Mouse (Mus musculus): ENCODE data around the gene 3110001I22Rik.
"Not testable (repeated sequence)": the region's sequence is repeated elsewhere in the genome, so short reads cannot be mapped to it uniquely, and the experiment has no call there.

The 3110001I22Rik gene

GRCm38 (mm10) chr16:13671685-13672385 lies at the start of gene 3110001I22Rik, which contains the start of gene Bfar:
Gene 3110001I22Rik, plus strand, starts transcription at chr16:13671929.
Gene Bfar, plus strand, starts transcription at chr16:13671858.
- DNase-seq: peak; percentile 85

- no peak for DNase-seq
Measured at GRCm38 (mm10) chr16:13628345-13628744, 43.4 kb upstream of the 3110001I22Rik start.

DNA sequence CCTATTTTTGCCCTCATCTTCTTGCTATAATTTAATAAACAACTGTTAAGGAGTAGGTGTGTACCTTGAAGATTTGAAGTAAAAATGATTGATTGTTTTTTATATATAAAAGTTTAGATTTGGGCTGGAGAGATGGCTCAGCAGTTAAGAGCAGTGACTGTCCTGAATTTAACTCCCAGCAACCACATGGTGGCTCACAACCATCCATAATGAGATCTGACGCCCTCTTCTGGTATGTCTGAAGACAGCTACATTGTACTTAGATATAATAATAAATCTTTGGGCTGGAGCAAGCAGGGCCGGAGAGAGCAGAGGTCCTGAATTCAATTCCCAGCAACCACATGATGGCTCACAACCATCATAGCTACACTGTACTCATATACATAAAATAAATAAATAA lies 33.5 kb upstream of the 3110001I22Rik start:
- DNase-seq: not testable (repeated sequence)

GRCm38 (mm10) chr16:13639508-13639907 lies 32.2 kb upstream of the 3110001I22Rik start:
- no peak for DNase-seq

DNA sequence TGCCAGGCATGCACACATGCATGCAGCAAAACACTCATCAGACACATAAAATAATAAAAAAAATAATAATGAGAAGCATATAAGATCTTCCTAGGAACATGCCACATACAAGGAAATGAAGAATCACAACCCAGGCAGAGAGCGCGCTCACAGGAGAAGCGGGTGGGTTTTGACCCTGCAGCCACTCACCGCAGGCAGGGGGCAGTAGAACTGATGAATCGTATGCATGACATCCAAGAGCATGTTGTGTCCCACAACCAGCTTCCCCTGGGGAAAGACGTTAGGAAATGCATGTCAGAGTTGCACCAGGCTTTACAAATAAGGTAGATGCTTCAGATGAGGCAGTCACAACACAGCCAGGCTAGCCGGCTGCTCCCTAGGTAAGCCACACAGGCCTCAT lies 31.7 kb upstream of the 3110001I22Rik start:
- DNase-seq: no peak

DNA sequence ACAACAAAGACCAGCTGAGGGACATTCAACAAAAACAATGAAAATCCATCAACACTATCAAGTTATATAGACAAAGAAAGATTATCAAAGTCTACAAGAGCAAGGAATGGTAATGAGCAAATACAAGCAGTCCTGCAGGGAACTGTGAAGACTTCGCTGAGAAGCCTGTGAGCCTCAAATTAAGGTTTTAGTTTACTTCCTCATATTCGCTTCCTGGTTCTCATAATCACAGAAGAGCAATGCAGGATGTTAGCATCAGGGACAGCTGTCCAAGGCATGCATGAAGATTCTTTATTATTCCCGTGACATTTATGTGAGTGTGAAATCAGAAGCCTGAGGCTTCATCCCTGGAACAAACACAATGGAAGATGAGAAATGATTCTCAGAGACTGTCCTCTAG lies 27.3 kb upstream of the 3110001I22Rik start:
- DNase-seq: no peak

- DNase-seq: no peak
Measured at GRCm38 (mm10) chr16:13645930-13646329, 25.8 kb upstream of the 3110001I22Rik start.

GRCm38 (mm10) chr16:13658886-13659285 lies 12.8 kb upstream of the 3110001I22Rik start:
- DNase-seq: no peak

DNA sequence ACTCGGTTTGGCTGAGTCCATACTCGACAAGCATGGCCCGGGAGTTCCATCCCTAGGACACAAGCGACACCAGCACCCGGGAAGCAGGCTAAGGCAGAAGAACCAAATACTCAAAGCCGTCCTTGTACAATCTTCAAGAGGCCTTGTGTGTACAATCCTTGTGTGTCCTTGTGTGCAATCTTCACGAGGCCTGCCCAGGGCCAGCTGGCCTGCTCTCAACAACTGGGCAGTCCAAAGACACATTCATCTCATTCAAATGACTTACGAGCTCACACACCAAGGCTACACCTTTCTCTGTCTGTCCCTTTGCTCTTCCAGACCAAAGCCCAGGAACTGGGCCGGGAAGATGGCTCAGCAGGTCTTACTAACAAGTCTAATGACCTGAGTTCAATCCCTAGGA lies 11.0 kb upstream of the 3110001I22Rik start:
- DNase-seq: no peak

GRCm38 (mm10) chr16:13667878-13668343 lies 3.8 kb upstream of the 3110001I22Rik start, which contains the start of gene Parn:
Gene Parn, minus strand, starts transcription at chr16:13668170.
- DNase-seq: peak; percentile 96

GRCm38 (mm10) chr16:13668402-13669108 lies 3.2 kb upstream of the 3110001I22Rik start:
- no peak for DNase-seq

DNA sequence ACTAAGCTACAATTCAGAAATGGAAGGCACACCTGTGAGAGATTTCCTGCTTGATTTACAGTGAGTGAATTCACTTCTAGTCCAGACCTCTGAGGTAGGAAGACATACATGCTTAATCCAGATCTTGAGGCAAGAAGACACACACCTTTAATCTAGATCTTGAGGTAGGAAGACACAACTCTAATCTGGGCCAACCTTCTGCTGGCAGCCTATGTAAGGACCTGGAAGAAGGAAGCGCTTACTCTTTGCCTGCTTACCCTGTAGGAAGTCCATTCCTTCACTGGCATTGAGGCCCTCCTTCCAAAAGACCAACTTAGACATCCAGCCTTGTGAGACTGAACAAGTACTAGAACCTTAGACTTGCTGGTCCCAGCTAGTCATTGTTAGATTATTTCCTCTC lies 2.4 kb upstream of the 3110001I22Rik start:
- DNase-seq: no peak

DNA sequence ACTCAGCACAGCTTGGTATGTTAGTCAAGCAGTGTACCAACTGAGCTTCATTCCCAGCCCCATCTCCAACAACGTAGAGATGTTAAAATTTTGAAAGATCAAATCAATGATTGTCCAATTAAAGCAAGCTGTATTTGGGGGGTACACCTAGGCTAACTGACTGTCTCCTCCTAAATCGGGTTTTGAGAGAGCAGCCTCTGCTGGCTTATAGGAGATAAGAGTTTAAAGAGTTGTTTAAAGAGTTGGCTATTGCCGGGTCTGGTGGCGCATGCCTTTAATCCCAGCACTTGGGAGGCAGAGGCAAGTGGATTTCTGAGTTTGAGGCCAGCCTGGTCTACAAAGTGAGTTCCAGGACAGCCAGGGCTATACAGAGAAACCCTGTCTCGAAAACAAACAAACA lies 833 bp upstream of the 3110001I22Rik start:
- DNase-seq: not testable (repeated sequence)

GRCm38 (mm10) chr16:13672386-13672898 lies 713 bp downstream of the 3110001I22Rik start:
- peak; percentile 34 for DNase-seq

DNA sequence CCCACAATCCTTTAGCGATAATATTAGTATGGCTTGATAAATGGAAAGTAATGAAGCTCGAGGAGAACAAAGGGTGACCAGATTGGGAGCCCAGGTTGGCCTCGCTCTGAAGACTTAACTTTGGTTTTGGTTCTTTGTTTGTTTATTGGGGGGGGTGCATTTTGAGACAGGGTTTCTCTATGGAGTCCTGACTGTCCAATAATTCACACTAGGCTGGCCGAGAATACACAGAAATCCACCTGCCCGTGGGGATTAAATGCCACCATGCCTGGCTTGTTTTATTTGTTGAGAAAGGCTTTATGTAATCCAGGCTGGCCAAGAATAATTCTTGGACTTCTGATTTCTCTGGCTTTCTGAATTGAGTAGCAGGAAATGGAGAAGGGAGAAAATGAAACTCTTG lies 1.4 kb downstream of the 3110001I22Rik start:
- DNase-seq: no peak

DNA sequence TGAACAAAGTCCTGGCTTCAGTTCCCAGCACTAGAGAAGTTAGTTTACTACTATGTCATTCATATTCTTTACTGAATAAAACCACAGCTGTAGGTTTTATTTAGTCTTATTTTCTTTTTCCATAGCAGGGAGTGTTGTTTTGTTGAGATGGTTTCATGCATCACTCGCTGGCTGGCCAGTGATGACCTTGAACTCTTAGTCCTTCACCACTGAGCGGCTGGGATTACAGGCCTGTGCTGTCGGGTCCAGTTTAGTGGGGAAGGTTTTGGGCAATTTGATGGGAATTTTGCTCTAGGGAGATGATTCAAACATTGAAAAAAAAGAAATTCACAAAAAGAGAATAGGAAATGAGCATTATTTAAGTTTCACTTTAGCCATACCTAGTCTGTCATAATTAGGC lies 2.8 kb downstream of the 3110001I22Rik start:
- no peak for DNase-seq

DNA sequence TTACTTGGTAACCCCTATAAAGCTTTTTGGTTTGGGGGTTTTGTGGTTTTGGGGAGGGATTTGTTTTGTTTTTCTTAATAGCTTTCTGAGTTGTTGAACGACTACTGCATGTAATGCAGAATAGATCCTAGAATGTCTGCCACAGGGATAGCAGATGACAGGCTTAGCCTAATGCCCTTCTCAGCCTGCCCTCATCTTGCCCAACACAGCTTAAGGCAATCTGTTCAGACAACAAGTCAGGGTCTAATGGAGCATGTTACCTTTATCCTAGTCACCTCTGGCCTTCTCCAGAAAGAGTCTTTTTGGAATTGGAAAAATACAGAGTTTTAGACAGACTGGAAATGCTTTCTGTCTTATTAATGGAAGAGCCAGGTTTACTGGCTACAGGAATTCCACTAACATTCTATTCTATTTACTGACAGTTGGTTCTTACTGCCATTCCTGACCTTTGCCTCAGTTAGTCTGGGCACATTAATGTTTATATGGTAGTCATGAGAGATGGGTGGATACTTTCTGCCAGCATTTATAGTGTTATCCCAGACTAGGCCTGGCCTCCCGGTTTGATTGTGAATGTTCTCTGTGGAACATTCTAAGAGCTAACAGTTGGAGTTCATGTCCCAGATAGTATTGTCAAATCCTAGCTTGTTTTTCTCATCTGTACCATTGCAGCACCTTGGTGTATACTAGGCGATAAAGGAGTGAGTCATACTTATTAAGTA lies 7.0 kb downstream of the 3110001I22Rik start:
- DNase-seq: no peak

DNA sequence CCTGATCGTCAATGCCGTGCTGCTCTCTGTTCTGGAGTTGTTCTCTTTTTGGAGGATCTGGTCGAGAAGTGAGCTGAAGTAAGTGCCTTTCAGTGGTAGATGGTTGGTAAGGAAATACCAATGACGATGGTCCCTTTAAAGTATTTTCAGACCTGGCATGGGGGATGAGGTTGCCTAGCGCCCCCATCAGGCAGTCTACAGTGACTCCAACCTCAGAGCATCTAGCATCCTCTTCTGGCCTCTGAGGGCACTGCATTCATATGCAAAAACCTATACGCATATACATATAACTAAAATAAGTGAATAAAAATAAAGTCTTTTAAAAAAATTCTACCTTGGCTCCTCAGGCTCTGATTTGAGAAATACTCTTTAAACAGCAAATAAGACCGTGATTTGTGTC lies 27.3 kb downstream of the 3110001I22Rik start:
- DNase-seq: no peak

GRCm38 (mm10) chr16:13702184-13702583 lies 30.5 kb downstream of the 3110001I22Rik start:
- no peak for DNase-seq

DNA sequence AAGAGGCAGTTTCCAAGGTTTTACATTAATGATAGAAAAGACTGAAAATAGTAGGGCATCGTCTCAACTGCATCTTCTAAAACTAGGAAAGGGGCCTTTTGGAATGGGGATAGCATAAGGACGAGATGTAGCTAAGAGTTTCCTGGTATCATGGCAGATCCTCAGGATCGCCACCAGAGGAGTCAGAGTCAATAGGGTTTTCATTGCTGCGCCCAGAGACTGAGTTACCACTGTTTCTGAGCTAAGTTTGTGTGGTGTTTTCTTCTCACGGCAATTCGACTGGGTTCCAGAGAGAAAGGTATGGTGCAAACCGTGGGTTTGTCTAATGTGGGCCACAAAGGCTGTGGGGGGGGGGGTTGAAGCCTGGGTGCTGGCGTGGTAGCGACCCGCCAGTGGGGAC lies 32.9 kb downstream of the 3110001I22Rik start:
- DNase-seq: no peak

GRCm38 (mm10) chr16:13714910-13715309 lies 43.2 kb downstream of the 3110001I22Rik start:
- no peak for DNase-seq

- no peak for DNase-seq
Measured at GRCm38 (mm10) chr16:13716821-13717553, 45.3 kb downstream of the 3110001I22Rik start.

GRCm38 (mm10) chr16:13722937-13723336 lies 51.2 kb downstream of the 3110001I22Rik start:
- no peak for DNase-seq
